Mouse (Mus musculus): ENCODE data around the gene Cnih2.

Gene Cnih2

GRCm38 (mm10) chr19:5069978-5070377 lies 28.3 kb downstream of the Cnih2 start:
- no peak for ATAC-seq (ENCODE audit: insufficient number of reproducible peaks, low FRiP score, low TSS enrichment)

- ATAC-seq (ENCODE audit: insufficient number of reproducible peaks, low FRiP score, low TSS enrichment): no peak
Measured at GRCm38 (mm10) chr19:5069486-5069885, 28.8 kb downstream of the Cnih2 start.

GRCm38 (mm10) chr19:5068570-5069234 lies 29.6 kb downstream of the Cnih2 start:
- ATAC-seq (ENCODE audit: insufficient number of reproducible peaks, low FRiP score, low TSS enrichment): no peak

GRCm38 (mm10) chr19:5067867-5068569 lies 30.3 kb downstream of the Cnih2 start, which contains the start of gene Cd248:
Gene Cd248 (plus strand): TSS chr19:5068078.
- no peak for ATAC-seq (ENCODE audit: insufficient number of reproducible peaks, low FRiP score, low TSS enrichment)

- ATAC-seq (ENCODE audit: insufficient number of reproducible peaks, low FRiP score, low TSS enrichment): no peak
Measured at GRCm38 (mm10) chr19:5067040-5067799, 31.1 kb downstream of the Cnih2 start.

- ATAC-seq (ENCODE audit: insufficient number of reproducible peaks, low FRiP score, low TSS enrichment): no peak
Measured at GRCm38 (mm10) chr19:5065104-5065503, 33.2 kb downstream of the Cnih2 start.

GRCm38 (mm10) chr19:5062446-5062845 lies 35.9 kb downstream of the Cnih2 start:
- no peak for ATAC-seq (ENCODE audit: insufficient number of reproducible peaks, low FRiP score, low TSS enrichment)

GRCm38 (mm10) chr19:5062041-5062440 lies 36.3 kb downstream of the Cnih2 start:
- no peak for ATAC-seq (ENCODE audit: insufficient number of reproducible peaks, low FRiP score, low TSS enrichment)

GRCm38 (mm10) chr19:5060365-5061330 lies 37.7 kb downstream of the Cnih2 start:
- ATAC-seq (ENCODE audit: insufficient number of reproducible peaks, low FRiP score, low TSS enrichment): no peak

- no peak for ATAC-seq (ENCODE audit: insufficient number of reproducible peaks, low FRiP score, low TSS enrichment)
Measured at GRCm38 (mm10) chr19:5058801-5059771, 39.2 kb downstream of the Cnih2 start.

- no peak for ATAC-seq (ENCODE audit: insufficient number of reproducible peaks, low FRiP score, low TSS enrichment)
Measured at GRCm38 (mm10) chr19:5057876-5058775, 40.2 kb downstream of the Cnih2 start.

GRCm38 (mm10) chr19:5056251-5056650 lies 42.1 kb downstream of the Cnih2 start:
- no peak for ATAC-seq (ENCODE audit: insufficient number of reproducible peaks, low FRiP score, low TSS enrichment)

- ATAC-seq (ENCODE audit: insufficient number of reproducible peaks, low FRiP score, low TSS enrichment): no peak
Measured at GRCm38 (mm10) chr19:5053909-5054308, 44.4 kb downstream of the Cnih2 start.

- ATAC-seq (ENCODE audit: insufficient number of reproducible peaks, low FRiP score, low TSS enrichment): no peak
Measured at GRCm38 (mm10) chr19:5052853-5053252, 45.5 kb downstream of the Cnih2 start.

GRCm38 (mm10) chr19:5052166-5052822 lies 46.0 kb downstream of the Cnih2 start:
- ATAC-seq (ENCODE audit: insufficient number of reproducible peaks, low FRiP score, low TSS enrichment): no peak; the same call in 1 of the 2 replicates

- no peak for ATAC-seq (ENCODE audit: insufficient number of reproducible peaks, low FRiP score, low TSS enrichment)
Measured at GRCm38 (mm10) chr19:5051515-5051914, 46.8 kb downstream of the Cnih2 start.

- no peak for ATAC-seq (ENCODE audit: insufficient number of reproducible peaks, low FRiP score, low TSS enrichment)
Measured at GRCm38 (mm10) chr19:5051031-5051430, 47.3 kb downstream of the Cnih2 start.

Measured in cerebellum, adult (tissue).